Mouse (Mus musculus) retina, adult 2 months (tissue): ENCODE measurements around the gene Clec4b2.
"Not testable (repeated sequence)": the region's sequence is repeated elsewhere in the genome, so short reads cannot be mapped to it uniquely, and the experiment has no call there.

Experiments used
- DNase-seq: peaks from one replicate; pipeline ENCODE4 v3.0.0-alpha.2; 2012; ENCODE audit warnings: low read depth, low spot score

Gene Clec4b2

GRCm38 (mm10) chr6:123172593-123172992 is at the start of gene Clec4b2:
Clec4b2 (plus strand) TSS chr6:123172893.
- DNase-seq = no peak

GRCm38 (mm10) chr6:123123195-123123594 is 49.5 kb upstream of the Clec4b2 start:
- no peak for DNase-seq

GRCm38 (mm10) chr6:123127173-123127572 is 45.5 kb upstream of the Clec4b2 start:
- no peak for DNase-seq

- not testable (repeated sequence) for DNase-seq
Measured at GRCm38 (mm10) chr6:123137766-123138526, 34.7 kb upstream of the Clec4b2 start.

GRCm38 (mm10) chr6:123170106-123170505 is 2.6 kb upstream of the Clec4b2 start:
- DNase-seq = no peak

GRCm38 (mm10) chr6:123171040-123171439 is 1.7 kb upstream of the Clec4b2 start:
- no peak for DNase-seq

DNA sequence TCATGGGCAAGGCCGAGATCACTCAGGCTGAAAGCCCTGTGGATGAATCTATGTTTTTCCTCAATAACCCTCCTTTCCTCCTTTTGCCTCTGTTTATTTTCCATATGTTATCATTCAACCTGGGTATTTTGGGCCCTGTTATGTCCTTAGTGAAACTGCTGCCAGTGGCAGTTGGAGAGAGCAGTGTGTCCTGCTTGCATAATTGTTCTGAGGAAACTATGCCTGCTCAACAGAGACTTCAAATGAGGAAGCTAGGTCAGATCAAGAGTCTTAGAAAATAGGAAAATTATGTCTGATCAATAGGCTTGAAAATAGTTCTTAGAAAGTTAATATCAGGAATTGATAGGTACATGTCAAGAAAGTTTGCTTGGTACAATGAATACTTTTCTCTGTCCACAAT is 2.9 kb downstream of the Clec4b2 start:
- no peak for DNase-seq

- not testable (repeated sequence) for DNase-seq
Measured at GRCm38 (mm10) chr6:123184862-123185261, 12.2 kb downstream of the Clec4b2 start.

GRCm38 (mm10) chr6:123207187-123208076 is 34.7 kb downstream of the Clec4b2 start:
- no peak for DNase-seq

GRCm38 (mm10) chr6:123208077-123208439 is 35.4 kb downstream of the Clec4b2 start:
- DNase-seq = not testable (repeated sequence)

DNA sequence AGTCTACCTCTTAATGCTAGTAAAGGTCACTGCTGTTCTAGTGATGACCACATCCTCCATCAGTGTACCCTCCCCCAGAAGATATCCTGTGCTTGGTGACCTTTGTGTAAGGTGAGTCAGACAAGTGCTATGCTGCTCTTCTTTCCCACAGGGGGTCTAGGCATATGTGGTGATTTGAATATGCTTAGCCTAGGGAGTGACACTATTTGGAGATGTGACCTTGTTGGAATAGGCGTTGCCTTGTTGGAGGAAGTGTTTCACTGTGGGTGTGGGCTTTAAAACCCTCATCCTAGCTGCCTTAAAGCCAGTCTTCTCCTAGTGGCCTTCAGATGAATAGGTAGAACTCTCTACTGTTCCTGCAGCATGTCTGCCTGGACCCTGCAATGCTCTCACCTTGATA is 39.0 kb downstream of the Clec4b2 start:
- DNase-seq = no peak

DNA sequence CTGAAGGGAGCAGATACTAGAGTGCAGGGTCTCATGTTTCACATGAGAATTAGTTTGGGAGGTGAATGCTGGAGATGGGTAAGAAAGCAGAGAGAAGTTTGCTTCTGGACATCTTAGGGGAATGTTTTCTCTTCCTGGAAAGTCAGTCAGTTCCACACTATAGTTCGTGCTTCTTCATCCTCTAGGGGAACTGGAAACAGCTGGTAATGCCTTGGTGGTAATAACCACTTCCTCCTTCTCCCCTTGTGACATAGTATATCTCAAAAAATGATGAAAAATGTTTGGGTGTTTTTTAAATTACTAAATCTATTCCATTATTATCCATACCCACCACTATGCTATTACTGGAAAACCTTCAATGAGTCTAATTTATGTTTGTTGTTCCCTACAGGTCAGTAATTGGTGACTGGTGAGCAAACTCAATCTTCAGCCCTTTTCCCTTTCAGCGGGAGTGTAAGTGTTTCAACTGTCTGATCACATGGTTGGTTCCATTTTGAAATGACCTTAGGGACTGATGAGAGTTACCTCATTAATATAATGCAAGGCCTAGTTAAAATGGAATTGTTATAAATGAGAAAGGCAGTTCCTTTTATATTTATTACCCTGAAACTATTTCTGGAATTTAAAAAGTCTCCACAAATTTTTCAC is 55.0 kb downstream of the Clec4b2 start:
- DNase-seq = no peak

GRCm38 (mm10) chr6:123229644-123230043 is 57.0 kb downstream of the Clec4b2 start, which contains the start of gene Clec4n:
Clec4n (plus strand) TSS chr6:123229843.
- DNase-seq = no peak

- DNase-seq = no peak
Measured at GRCm38 (mm10) chr6:123231149-123231548, 58.5 kb downstream of the Clec4b2 start.

DNA sequence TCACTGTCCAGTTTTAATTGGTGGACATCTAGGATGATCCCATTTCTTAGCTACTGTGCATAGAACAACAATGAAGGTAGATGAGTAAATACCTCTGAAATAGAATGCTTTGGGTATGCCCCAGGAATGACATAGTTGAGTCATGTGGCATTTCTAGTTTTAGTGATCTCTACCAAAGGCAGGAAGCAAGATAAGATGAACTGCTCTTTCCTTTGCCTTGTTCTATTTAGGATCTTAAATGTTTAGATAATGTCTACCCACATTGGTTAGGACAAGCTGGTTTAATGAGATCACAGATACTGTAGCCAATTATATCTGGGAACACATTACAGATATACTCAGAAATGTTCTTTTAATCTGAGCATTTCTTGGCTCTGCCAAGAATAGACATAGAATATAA is 64.9 kb downstream of the Clec4b2 start:
- DNase-seq = no peak

DNA sequence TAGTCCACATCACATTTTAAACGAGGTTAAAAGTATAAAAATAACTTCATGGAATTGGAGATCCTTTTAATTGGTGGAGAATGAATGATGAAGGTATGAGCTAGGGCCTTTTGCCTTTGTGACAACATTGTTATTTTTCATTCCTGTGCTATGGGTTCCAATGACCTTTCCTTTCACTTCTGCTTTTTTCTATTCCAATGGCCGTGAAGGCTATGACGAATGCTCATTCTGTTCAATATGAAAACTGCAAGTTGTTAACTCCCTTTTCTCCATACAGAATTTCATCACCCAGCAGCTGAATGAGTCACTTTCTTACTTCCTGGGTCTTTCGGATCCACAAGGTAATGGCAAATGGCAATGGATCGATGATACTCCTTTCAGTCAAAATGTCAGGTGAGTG is 71.5 kb downstream of the Clec4b2 start:
- no peak for DNase-seq

GRCm38 (mm10) chr6:123248862-123249261 is 76.2 kb downstream of the Clec4b2 start:
- DNase-seq = not testable (repeated sequence)

GRCm38 (mm10) chr6:123252735-123253134 is 80.0 kb downstream of the Clec4b2 start:
- DNase-seq = no peak
